Mouse (Mus musculus) midbrain, embryonic 10.5 days (tissue): Measurements from ENCODE around the gene Araf. TPM values are rescaled to one million over a fixed set of nuclear protein-coding genes. Genes with fewer than 3 reads are reported as not detected.

Experiments
- DNase-seq: peaks from one replicate; pipeline ENCODE4 v3.0.0-alpha.2; 2017; ENCODE audit warnings: low spot score
- H3K27ac ChIP-seq: fragments of 300-500 bp; sonication (generic); replicated peaks from 2 replicates; pipeline ENCODE4 v1.5.1; 2016; ENCODE audit warnings: mild to moderate bottlenecking
- H3K27me3 ChIP-seq: fragments of 300-500 bp; sonication (generic); 2 replicates; pipeline ENCODE4 v1.6.1; 2016; ENCODE audit warnings: low read depth, mild to moderate bottlenecking; ENCODE audit not compliant: poor library complexity, severe bottlenecking
- H3K36me3 ChIP-seq: fragments of 300-500 bp; sonication (generic); 2 replicates; pipeline ENCODE4 v1.6.1; 2016; ENCODE audit warnings: mild to moderate bottlenecking, moderate library complexity
- H3K4me1 ChIP-seq: fragments of 300-500 bp; sonication (generic); 2 replicates; pipeline ENCODE4 v1.6.1; 2016
- H3K4me3 ChIP-seq: fragments of 300-500 bp; sonication (generic); 2 replicates; pipeline ENCODE4 v1.5.1; 2016; ENCODE audit warnings: mild to moderate bottlenecking, moderate library complexity
- H3K9me3 ChIP-seq: fragments of 300-500 bp; sonication (generic); replicated peaks from 2 replicates; pipeline ENCODE4 v1.6.1; 2016; ENCODE audit warnings: mild to moderate bottlenecking
- WGBS: fragments of 180-500 bp; shearing (Covaris S2); methylation state at CpG from one replicate; pipeline ENCODE4 v1.1.7; 2016; 5-methylcytosine and 5-hydroxymethylcytosine counted together
- polyA plus RNA-seq: library from polyadenylated mRNA; unstranded; fragments of >200 nt; fragmentation: Nextera tagmentation; extraction: Ambion mirVana; gene quantifications from 2 replicates; pipeline ENCODE4 v1.2.1, GENCODE M21; 2016

Gene Araf
- 101 and 118 TPM in 2 replicates for polyA plus RNA-seq

- no peaks in the 10 kb centered on the region for H3K27me3 ChIP-seq
- no peaks in the 10 kb centered on the region for H3K9me3 ChIP-seq
- no peaks in the 10 kb centered on the region for H3K4me1 ChIP-seq
- peak within 1 kb of the TSS; percentile 57 for H3K4me3 ChIP-seq
- 27% methylated on average over 7 of the region's 7 CpGs for WGBS
- peaks cover 10% of the 10 kb centered on the region; the same call in 1 of the 2 replicates for H3K36me3 ChIP-seq
- DNase-seq, result no peak
- peak within 1 kb of the TSS; percentile 89 for H3K27ac ChIP-seq
Measured at GRCm38 (mm10) chrX:20797681-20798080, at the start of gene Araf. Araf (plus strand) TSS chrX:20797814.

DNA sequence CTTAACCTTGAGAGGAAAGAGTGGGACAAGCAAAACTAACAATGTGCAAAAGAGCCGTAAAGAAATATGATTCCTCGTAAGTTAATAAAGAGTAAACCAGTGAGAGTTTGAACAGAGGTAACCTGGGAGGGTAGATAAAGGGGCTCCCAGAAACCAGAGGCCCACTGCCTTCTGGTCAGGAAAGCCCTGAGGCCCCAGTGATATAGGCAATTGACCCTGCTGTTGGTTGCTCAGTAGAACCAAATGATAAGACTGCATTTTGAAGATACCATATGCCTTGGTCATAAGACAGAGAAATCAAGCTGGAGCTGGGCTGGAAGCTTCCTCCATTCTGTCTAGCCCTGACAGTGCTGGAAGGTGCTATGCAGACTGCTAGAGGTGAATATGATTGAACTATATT is 48.8 kb upstream of the Araf start:
- Histone ChIP-seq H3K9me3 (no peaks in the 10 kb centered on the region), H3K4me1 (no peaks in the 10 kb centered on the region), H3K36me3 (no peaks in the 10 kb centered on the region), H3K4me3 (no peak overlapping the region), H3K27me3 (no peaks in the 10 kb centered on the region), H3K27ac (no peak overlapping the region)
- 94% methylated on average over 2 of the region's 2 CpGs for WGBS
- DNase-seq, result no peak

- Histone ChIP-seq H3K27ac (no peak overlapping the region), H3K27me3 (no peaks in the 10 kb centered on the region), H3K4me3 (no peak overlapping the region), H3K4me1 (no peaks in the 10 kb centered on the region), H3K36me3 (no peaks in the 10 kb centered on the region), H3K9me3 (no peaks in the 10 kb centered on the region)
- WGBS, result 85% methylated on average over 4 of the region's 4 CpGs
- DNase-seq, result no peak
Measured at GRCm38 (mm10) chrX:20761201-20761600, 36.4 kb upstream of the Araf start.

DNA sequence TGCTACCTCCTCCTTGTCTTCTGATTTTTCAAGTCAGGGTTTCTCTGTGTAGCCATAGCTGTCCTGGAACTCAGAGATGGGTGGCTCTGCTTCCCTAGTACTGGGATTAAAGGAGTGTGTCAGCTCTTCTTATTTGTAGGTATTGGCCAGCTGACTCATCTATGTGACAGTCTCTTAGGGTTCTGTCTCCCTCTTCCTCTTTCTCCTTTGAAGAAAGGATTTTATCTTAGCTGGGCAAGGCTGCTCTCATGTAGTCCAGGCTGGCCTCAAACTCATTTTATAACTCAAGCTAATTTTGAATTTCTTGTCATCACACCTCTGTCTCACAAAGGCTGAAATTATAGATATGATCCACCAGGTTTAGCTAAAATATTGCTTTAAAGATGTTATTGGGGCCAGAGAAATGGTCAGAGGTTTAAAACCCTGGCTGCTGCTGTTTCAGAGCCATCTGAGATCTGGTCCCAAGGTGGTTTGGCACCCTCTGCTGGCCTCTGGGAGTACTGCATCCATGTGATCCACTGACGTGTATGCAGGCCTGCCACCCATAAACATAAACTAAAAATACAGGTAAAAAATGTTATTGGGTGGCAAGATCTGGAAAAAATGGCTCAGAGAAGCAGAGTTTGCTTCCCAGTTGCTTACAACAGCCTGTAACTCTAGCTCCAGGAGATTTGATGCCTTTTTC is 26.8 kb upstream of the Araf start:
- no peak overlapping the region for H3K27ac ChIP-seq
- no peaks in the 10 kb centered on the region for H3K9me3 ChIP-seq
- no peak overlapping the region for H3K4me3 ChIP-seq
- H3K27me3 ChIP-seq, result no peaks in the 10 kb centered on the region
- 22% methylated on average over 1 of the region's 1 CpGs for WGBS
- no peaks in the 10 kb centered on the region for H3K36me3 ChIP-seq
- H3K4me1 ChIP-seq, result no peaks in the 10 kb centered on the region
- peak; percentile 65 for DNase-seq

GRCm38 (mm10) chrX:20771666-20772065 is 25.9 kb upstream of the Araf start:
- no peaks in the 10 kb centered on the region for H3K9me3 ChIP-seq

DNA sequence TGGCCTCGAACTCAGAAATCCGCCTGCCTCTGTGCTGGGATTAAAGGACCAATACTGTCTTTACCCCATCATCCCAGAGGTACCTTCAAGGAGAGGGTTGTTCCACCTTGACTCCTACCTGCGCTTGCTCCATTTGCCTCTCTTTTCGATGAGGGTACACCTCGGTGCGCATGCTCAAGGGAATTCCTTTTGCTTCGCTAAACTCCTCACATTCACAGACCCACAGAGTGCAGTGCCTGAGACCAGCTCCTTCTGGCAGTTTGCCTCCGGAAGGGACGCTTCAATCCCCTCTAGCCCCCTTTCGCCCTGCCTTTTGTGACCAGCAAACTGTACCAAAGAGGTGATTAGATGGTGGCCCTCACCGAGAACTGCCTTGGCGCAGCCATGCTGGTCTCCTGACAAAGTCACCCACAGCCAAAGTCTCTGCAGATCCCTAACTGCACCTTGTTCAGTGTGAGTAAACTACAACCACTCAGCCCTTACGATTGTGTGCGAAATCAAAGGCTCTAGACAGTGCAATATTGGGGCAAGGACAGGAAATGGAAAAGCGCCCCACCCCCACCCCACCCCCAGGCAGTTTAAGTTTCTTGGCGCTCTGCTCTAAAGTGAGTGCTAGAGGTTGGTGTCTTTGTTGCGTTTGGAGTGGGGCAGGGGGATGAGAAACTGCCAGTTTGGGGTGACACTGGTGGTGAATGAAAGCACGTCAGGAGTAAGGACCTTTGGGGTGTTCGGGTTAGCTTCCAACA is 22.2 kb upstream of the Araf start:
- WGBS, result 55% methylated on average over 19 of the region's 19 CpGs
- H3K27me3 ChIP-seq, result no peaks in the 10 kb centered on the region
- H3K4me3 ChIP-seq, result no peak overlapping the region
- no peak for DNase-seq
- H3K36me3 ChIP-seq, result no peaks in the 10 kb centered on the region
- no peaks in the 10 kb centered on the region for H3K4me1 ChIP-seq
- no peak overlapping the region for H3K27ac ChIP-seq
- H3K9me3 ChIP-seq, result no peaks in the 10 kb centered on the region

More at GRCm38 (mm10) chrX:20771666-20772065, 25.9 kb upstream of the Araf start:
- no peak overlapping the region for H3K27ac ChIP-seq
- WGBS, result 59% methylated on average over 2 of the region's 2 CpGs
- no peak overlapping the region for H3K4me3 ChIP-seq
- H3K27me3 ChIP-seq, result no peaks in the 10 kb centered on the region
- H3K4me1 ChIP-seq, result no peaks in the 10 kb centered on the region
- no peak for DNase-seq
- H3K36me3 ChIP-seq, result no peaks in the 10 kb centered on the region

GRCm38 (mm10) chrX:20777619-20778018 is 20.0 kb upstream of the Araf start:
- Histone ChIP-seq H3K27ac (no peak overlapping the region), H3K9me3 (no peaks in the 10 kb centered on the region), H3K27me3 (no peaks in the 10 kb centered on the region), H3K4me1 (no peaks in the 10 kb centered on the region), H3K36me3 (no peaks in the 10 kb centered on the region), H3K4me3 (no peak overlapping the region)
- no peak for DNase-seq

DNA sequence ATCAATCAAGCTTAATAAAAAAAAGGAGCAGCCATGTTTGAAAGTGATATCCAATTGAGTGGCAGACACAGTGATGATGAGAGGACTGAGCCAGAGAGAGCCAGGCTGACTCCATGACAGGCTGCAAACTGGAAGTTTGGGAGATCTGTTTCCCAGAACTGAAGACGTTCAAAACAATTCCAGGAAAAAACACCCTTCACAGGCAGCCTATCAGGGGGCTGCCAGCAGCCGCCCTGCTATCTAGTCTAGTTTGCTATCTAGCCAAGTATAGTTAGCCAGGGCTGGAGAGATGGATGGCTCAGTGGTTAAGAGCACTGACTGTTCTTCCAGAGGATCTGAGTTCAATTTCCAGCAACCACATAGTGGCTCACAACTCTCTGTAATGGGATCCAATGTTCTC is 10.3 kb upstream of the Araf start:
- DNase-seq, result no peak
- Histone ChIP-seq H3K27ac (no peak overlapping the region), H3K4me3 (no peak overlapping the region), H3K36me3 (no peaks in the 10 kb centered on the region), H3K4me1 (no peaks in the 10 kb centered on the region), H3K27me3 (no peaks in the 10 kb centered on the region), H3K9me3 (no peaks in the 10 kb centered on the region)
- WGBS, result 77% methylated on average over 2 of the region's 2 CpGs

GRCm38 (mm10) chrX:20792417-20792816 is 5.2 kb upstream of the Araf start:
- Histone ChIP-seq H3K4me3 (no peak overlapping the region), H3K4me1 (no peaks in the 10 kb centered on the region), H3K27ac (no peak overlapping the region), H3K27me3 (no peaks in the 10 kb centered on the region), H3K9me3 (no peaks in the 10 kb centered on the region), H3K36me3 (no peaks in the 10 kb centered on the region)
- no peak for DNase-seq
- 23% methylated on average over 3 of the region's 3 CpGs for WGBS

DNA sequence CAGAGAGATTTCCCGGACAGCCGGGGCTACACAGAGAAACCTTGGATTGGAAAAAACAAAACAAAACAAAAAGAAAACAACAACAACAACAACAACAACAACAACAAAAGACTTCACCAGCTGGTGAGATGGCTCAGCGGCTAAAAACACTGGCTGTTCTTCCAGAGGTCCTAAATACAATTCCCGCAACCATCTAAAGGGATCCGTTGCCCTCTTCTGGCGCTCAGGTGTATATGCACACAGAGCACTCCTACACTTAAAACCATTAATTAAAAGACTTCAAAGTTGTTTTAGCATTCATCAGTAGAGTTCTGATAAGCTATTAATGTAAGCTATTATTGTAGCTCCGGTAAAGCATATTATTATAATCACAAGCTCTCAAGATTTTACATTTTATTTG is 4.4 kb upstream of the Araf start:
- H3K36me3 ChIP-seq, result no peaks in the 10 kb centered on the region
- no peaks in the 10 kb centered on the region for H3K27me3 ChIP-seq
- no peaks in the 10 kb centered on the region for H3K4me1 ChIP-seq
- H3K9me3 ChIP-seq, result no peaks in the 10 kb centered on the region
- DNase-seq, result no peak
- WGBS, result 56% methylated on average over 7 of the region's 7 CpGs
- H3K4me3 ChIP-seq, result no peak overlapping the region
- H3K27ac ChIP-seq, result no peak overlapping the region

DNA sequence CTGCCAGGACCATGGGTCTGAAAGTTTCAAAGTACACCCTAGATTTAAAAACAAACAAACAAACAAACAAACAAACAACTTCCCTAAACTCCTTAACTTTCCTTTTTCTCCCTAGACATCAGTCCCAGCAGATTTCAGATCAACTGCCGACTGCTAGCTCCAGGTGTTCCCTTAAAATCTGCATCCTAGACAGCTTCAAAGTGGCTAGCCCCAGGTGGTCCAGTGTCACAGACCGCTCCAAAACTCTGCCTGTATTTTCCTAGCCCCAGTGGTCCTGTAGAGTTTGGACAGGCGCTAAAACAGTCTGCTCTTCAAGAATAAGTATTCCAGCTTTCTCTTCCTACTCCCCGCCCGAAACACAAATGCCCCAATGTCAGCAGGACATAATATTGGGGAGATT is 3.4 kb upstream of the Araf start:
- 34% methylated on average over 5 of the region's 5 CpGs for WGBS
- Histone ChIP-seq H3K27ac (no peak overlapping the region), H3K36me3 (no peaks in the 10 kb centered on the region), H3K27me3 (no peaks in the 10 kb centered on the region), H3K4me1 (no peaks in the 10 kb centered on the region), H3K9me3 (no peaks in the 10 kb centered on the region), H3K4me3 (no peak overlapping the region)
- no peak for DNase-seq

GRCm38 (mm10) chrX:20798141-20798796 is 655 bp downstream of the Araf start:
- Histone ChIP-seq H3K9me3 (no peaks in the 10 kb centered on the region), H3K27ac (peak overlapping the region; percentile 89), H3K4me1 (no peaks in the 10 kb centered on the region), H3K36me3 (peaks cover 11% of the 10 kb centered on the region; the same call in 1 of the 2 replicates), H3K27me3 (no peaks in the 10 kb centered on the region), H3K4me3 (peak overlapping the region; percentile 57)
- 22% methylated on average over 17 of the region's 21 CpGs for WGBS
- peak; percentile 76 for DNase-seq

DNA sequence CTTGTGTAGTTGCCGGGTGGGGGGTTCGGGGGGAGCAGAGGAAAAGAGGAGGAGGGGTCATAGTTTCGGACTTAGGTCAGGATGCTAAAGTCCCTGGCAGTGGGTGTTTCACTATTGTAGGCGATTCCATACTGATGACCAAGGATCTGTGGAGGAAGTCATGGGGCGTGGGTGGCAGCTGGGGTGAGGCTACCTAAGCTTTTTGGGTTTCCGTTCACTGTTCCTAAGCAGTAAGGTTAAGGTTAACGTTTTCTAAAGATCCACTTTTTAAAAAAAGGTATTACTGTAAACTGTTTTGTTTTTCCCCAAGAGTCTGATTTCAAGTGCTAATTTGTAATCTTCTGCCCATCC is 1.2 kb downstream of the Araf start:
- WGBS, result 37% methylated on average over 7 of the region's 7 CpGs
- DNase-seq, result no peak
- Histone ChIP-seq H3K27ac (peak overlapping the region; percentile 89), H3K9me3 (no peaks in the 10 kb centered on the region), H3K4me3 (peak overlapping the region; percentile 57), H3K4me1 (no peaks in the 10 kb centered on the region), H3K36me3 (peaks cover 11% of the 10 kb centered on the region; the same call in 1 of the 2 replicates), H3K27me3 (no peaks in the 10 kb centered on the region)
